Mouse (Mus musculus): ENCODE results near the gene Acot5. TPM values are rescaled to one million over a fixed set of nuclear protein-coding genes. Genes with fewer than 3 reads are reported as not detected.
A peak's percentile ranks its signal among the peaks of the same experiment; 100 is the strongest.
"Not testable (repeated sequence)": the region's sequence is repeated elsewhere in the genome, so short reads cannot be mapped to it uniquely, and the experiment has no call there.

Acot5 gene
- total and polyA plus RNA-seq, 3 experiments: not detected

GRCm38 (mm10) chr12:84068296-84068695, 829 bp upstream of the Acot5 start:
- Histone ChIP-seq H3K36me3 (ENCODE audit: control insufficient read depth in 1 of 2, insufficient read depth in 2 of 2, low read length in 2 of 2) (no peaks in the 10 kb centered on the region), H3K9me3 (replicated peaks; ENCODE audit: insufficient read depth, low read length) (no peaks in the 10 kb centered on the region), H3K9ac (ENCODE audit: control insufficient read depth, low read depth, low read length, poor library complexity, severe bottlenecking) (no peak overlapping the region), H3K27ac (ENCODE audit: control insufficient read depth, low read depth, low read length) (no peak overlapping the region), H3K4me3 (ENCODE audit: control insufficient read depth in 1 of 2, insufficient read depth in 1 of 2, low read depth in 2 of 2, low read length in 2 of 2) (no peak overlapping the region), H3K27me3 (ENCODE audit: control insufficient read depth in 1 of 2, insufficient read depth in 2 of 2, low read length in 2 of 2) (peaks cover 0 to 1% of the 10 kb centered on the region in 2 experiments; a peak in 2 of 4 replicates), H3K79me2 (ENCODE audit: control insufficient read depth, insufficient read depth, low read length, poor library complexity) (no peaks in the 10 kb centered on the region), H3K4me1 (ENCODE audit: control insufficient read depth in 1 of 2, insufficient read depth in 2 of 2, low read length in 2 of 2) (no peaks in the 10 kb centered on the region)
- TF ChIP-seq POLR2AphosphoS2 (IDR thresholded peaks at IDR 0.05; ENCODE audit: low read length) (no peak), NELFE (IDR thresholded peaks at IDR 0.05; ENCODE audit: low read depth, low read length) (no peak), RAD21 (IDR thresholded peaks at IDR 0.05; ENCODE audit: low read depth, low read length) (no peak), ZC3H11A (IDR thresholded peaks at IDR 0.05; ENCODE audit: low read depth, low read length) (no peak), POLR2AphosphoS5 (IDR thresholded peaks at IDR 0.05; ENCODE audit: borderline replicate concordance, low read depth, low read length) (no peak), ZKSCAN1 (IDR thresholded peaks at IDR 0.05; ENCODE audit: low read depth, low read length) (no peak), MYC (IDR thresholded peaks at IDR 0.05; ENCODE audit: low read depth, low read length) (no peak), MYB (IDR thresholded peaks at IDR 0.05; ENCODE audit: low read depth, low read length) (no peak), TCF12 (IDR thresholded peaks at IDR 0.05; ENCODE audit: low read depth, low read length) (no peak), TAL1 (IDR thresholded peaks at IDR 0.05; ENCODE audit: low read length) (no peak), TBP (IDR thresholded peaks at IDR 0.05; ENCODE audit: low read depth, low read length) (no peak), SMC3 (IDR thresholded peaks at IDR 0.05; ENCODE audit: low read depth, low read length) (no peak), GATA1 (IDR thresholded peaks at IDR 0.05; ENCODE audit: low read depth, low read length) (no peak), BHLHE40 (IDR thresholded peaks at IDR 0.05; ENCODE audit: borderline replicate concordance, low read depth, low read length) (no peak), CHD1 (IDR thresholded peaks at IDR 0.05; ENCODE audit: low read depth, low read length) (no peak), NRF1 (IDR thresholded peaks at IDR 0.05; ENCODE audit: insufficient read depth, low read depth, low read length, poor library complexity, severe bottlenecking) (no peak), HCFC1 (IDR thresholded peaks at IDR 0.05; ENCODE audit: low read depth, low read length) (no peak), CTCF (IDR thresholded peaks at IDR 0.05 in 2 of 3, conservative IDR thresholded peaks at IDR 0.05 in 1 of 3; ENCODE audit: control insufficient read depth in 1 of 3, insufficient read depth in 1 of 3, low read depth in 2 of 3, low read length in 3 of 3, poor library complexity in 1 of 3, severe bottlenecking in 1 of 3) (no peak), EP300 (IDR thresholded peaks at IDR 0.05; ENCODE audit: low read depth in 1 of 2, low read length in 2 of 2) (no peak), USF2 (IDR thresholded peaks at IDR 0.05; ENCODE audit: borderline replicate concordance in 1 of 2, insufficient read depth in 1 of 2, low read depth in 1 of 2, low read length in 2 of 2) (no peak)
- no peak for DNase-seq (ENCODE audit: low read depth, low spot score)

- not testable (repeated sequence) for DNase-seq (ENCODE audit: low read depth, low spot score); H3K27ac ChIP-seq (ENCODE audit: control insufficient read depth, low read depth, low read length); H3K9ac ChIP-seq (ENCODE audit: control insufficient read depth, low read depth, low read length, poor library complexity, severe bottlenecking); H3K9me3 ChIP-seq (replicated peaks; ENCODE audit: insufficient read depth, low read length); H3K27me3 ChIP-seq (ENCODE audit: control insufficient read depth in 1 of 2, insufficient read depth in 2 of 2, low read length in 2 of 2); H3K4me3 ChIP-seq (ENCODE audit: control insufficient read depth in 1 of 2, insufficient read depth in 1 of 2, low read depth in 2 of 2, low read length in 2 of 2); H3K36me3 ChIP-seq (ENCODE audit: control insufficient read depth in 1 of 2, insufficient read depth in 2 of 2, low read length in 2 of 2); H3K79me2 ChIP-seq (ENCODE audit: control insufficient read depth, insufficient read depth, low read length, poor library complexity); H3K4me1 ChIP-seq (ENCODE audit: control insufficient read depth in 1 of 2, insufficient read depth in 2 of 2, low read length in 2 of 2)
- TF ChIP-seq POLR2A (IDR thresholded peaks at IDR 0.05; ENCODE audit: control insufficient read depth in 1 of 2, insufficient read depth in 1 of 2, low read depth in 1 of 2, low read length in 2 of 2, poor library complexity in 1 of 2): 0 out of 4 replicates have a peak, but pooled peaks of 1 of the 2 experiments have one; percentile 23
These were observed 457 bp downstream of the Acot5 start for GRCm38 (mm10) chr12:84069582-84069981.
